Mouse (Mus musculus) CD4-positive, CD25-positive, alpha-beta regulatory T cell, adult 2 months (primary cell): ENCODE data around the gene Mgll.

ENCODE experiments used
- DNase-seq: peaks from one replicate; pipeline ENCODE4 v3.0.0-alpha.2; 2012; ENCODE audit warnings: low read depth, low spot score

Mgll gene

GRCm38 (mm10) chr6:88827395-88828205 lies 103.4 kb downstream of the Mgll start:
- no peak for DNase-seq

GRCm38 (mm10) chr6:88828206-88829009 lies 104.2 kb downstream of the Mgll start:
- no peak for DNase-seq

GRCm38 (mm10) chr6:88829579-88829978 lies 105.4 kb downstream of the Mgll start:
- DNase-seq = no peak

- no peak for DNase-seq
Observed at GRCm38 (mm10) chr6:88830112-88830702, 106.0 kb downstream of the Mgll start.

- peak; percentile 87 for DNase-seq
Observed at GRCm38 (mm10) chr6:88831456-88831855, 107.2 kb downstream of the Mgll start.

- DNase-seq = no peak
Observed at GRCm38 (mm10) chr6:88832663-88833062, 108.5 kb downstream of the Mgll start.

- DNase-seq = no peak
Observed at GRCm38 (mm10) chr6:88833340-88834140, 109.3 kb downstream of the Mgll start.

- DNase-seq = no peak
Observed at GRCm38 (mm10) chr6:88835047-88835446, 110.8 kb downstream of the Mgll start.

- DNase-seq = no peak
Observed at GRCm38 (mm10) chr6:88836178-88836819, 112.1 kb downstream of the Mgll start.

GRCm38 (mm10) chr6:88837999-88838398 lies 113.8 kb downstream of the Mgll start:
- DNase-seq = no peak

- no peak for DNase-seq
Observed at GRCm38 (mm10) chr6:88838613-88839012, 114.4 kb downstream of the Mgll start.

GRCm38 (mm10) chr6:88839135-88839970 lies 115.1 kb downstream of the Mgll start:
- DNase-seq = no peak

GRCm38 (mm10) chr6:88840211-88840610 lies 116.0 kb downstream of the Mgll start:
- DNase-seq = no peak

- DNase-seq = no peak
Observed at GRCm38 (mm10) chr6:88840791-88841513, 116.7 kb downstream of the Mgll start.

- no peak for DNase-seq
Observed at GRCm38 (mm10) chr6:88841514-88841780, 117.2 kb downstream of the Mgll start.

- DNase-seq = peak; percentile 99
Observed at GRCm38 (mm10) chr6:88841781-88842689, 117.8 kb downstream of the Mgll start, which contains the start of gene Abtb1. TSS of gene Abtb1 (minus strand) at chr6:88841984.

- DNase-seq = no peak
Observed at GRCm38 (mm10) chr6:88842731-88843151, 118.5 kb downstream of the Mgll start.

- DNase-seq = no peak
Observed at GRCm38 (mm10) chr6:88843241-88843640, 119.0 kb downstream of the Mgll start.
